Mouse (Mus musculus) brain, embryonic 14.5 days (tissue): ENCODE results near the gene Nup85.

ENCODE experiments used
- CTCF ChIP-seq: fragments of 200-500 bp; IDR thresholded peaks from 2 replicates; pipeline ENCODE4 v1.5.1; 2012; ENCODE audit warnings: inconsistent platforms, mild to moderate bottlenecking, moderate library complexity, borderline replicate concordance; ENCODE audit not compliant: insufficient read depth, insufficient read length; ENCODE audit errors: extremely low read depth
- POLR2A ChIP-seq: fragments of 200-500 bp; IDR thresholded peaks from 2 replicates; pipeline ENCODE4 v1.6.1; 2012; ENCODE audit warnings: mild to moderate bottlenecking, inconsistent platforms, borderline replicate concordance; ENCODE audit not compliant: poor library complexity, insufficient read depth, insufficient read length, severe bottlenecking; ENCODE audit errors: extremely low read depth

DNA sequence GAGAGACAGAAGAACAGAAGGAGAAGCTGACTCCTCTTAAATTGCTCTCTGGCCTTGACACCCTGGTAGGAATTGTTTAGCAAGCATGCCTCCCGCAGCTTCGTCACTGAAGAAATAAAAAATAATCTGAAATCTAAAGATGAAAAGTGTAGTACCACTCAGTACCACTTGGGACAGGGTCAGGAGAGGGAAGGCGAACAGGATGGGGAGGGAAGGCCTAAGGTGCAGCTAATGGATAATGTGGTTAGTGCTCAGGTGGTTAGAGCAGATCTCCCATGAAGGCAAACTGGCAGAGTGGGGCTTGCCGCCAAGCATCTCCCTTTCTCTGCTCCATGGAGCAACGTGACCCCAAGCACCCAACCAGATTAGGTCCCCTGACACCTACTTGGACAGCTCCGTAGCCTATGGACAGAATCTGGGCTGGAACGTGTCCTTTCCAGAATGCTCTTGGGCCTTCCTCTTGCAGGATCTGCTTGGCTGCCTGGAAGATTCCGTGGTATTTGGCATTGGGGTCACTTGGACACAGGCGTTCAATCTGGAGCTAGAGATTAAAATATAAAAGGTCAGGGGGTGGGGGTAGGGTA, 59.3 kb downstream of the Nup85 start:
- TF ChIP-seq POLR2A = no peak
- TF ChIP-seq CTCF = peak; percentile 28; the same call in 1 of the 2 replicates
